Mouse (Mus musculus): Measurements from ENCODE around the gene Vasp. TPM values are rescaled to one million over a fixed set of nuclear protein-coding genes. Genes with fewer than 3 reads are reported as not detected.
A peak's percentile ranks its signal among the peaks of the same experiment; 100 is the strongest.

Vasp gene
- polyA plus RNA-seq, 1 experiment: 145 TPM

GRCm38 (mm10) chr7:19302264-19303045, 30.8 kb upstream of the Vasp start:
- Histone ChIP-seq H3K27me3 (ENCODE audit: control insufficient read depth, insufficient read depth, insufficient read length) (no peaks in the 10 kb centered on the region), H3K79me3 (ENCODE audit: low read depth) (no peaks in the 10 kb centered on the region), H3ac (ENCODE audit: control insufficient read depth, insufficient read length, low read depth) (no peak overlapping the region), H3K4me3 (ENCODE audit: insufficient read depth, poor library complexity, severe bottlenecking) (no peak overlapping the region), H3K36me3 (ENCODE audit: control insufficient read depth, insufficient read depth) (no peaks in the 10 kb centered on the region), H3K79me2 (ENCODE audit: control insufficient read depth, insufficient read depth) (no peaks in the 10 kb centered on the region)
- TF ChIP-seq CTCF (IDR thresholded peaks at IDR 0.05; ENCODE audit: control insufficient read depth, insufficient read depth, insufficient read length) (no peak), USF1 (IDR thresholded peaks at IDR 0.05; ENCODE audit: low read depth) (no peak), MAX (IDR thresholded peaks at IDR 0.05) (no peak), MYOD1 (IDR thresholded peaks at IDR 0.05; ENCODE audit: control insufficient read depth, insufficient read length, low read depth) (no peak), CEBPB (IDR thresholded peaks at IDR 0.05; ENCODE audit: low read depth) (no peak), MYOG (IDR thresholded peaks at IDR 0.05; ENCODE audit: control insufficient read depth, extremely low read depth, insufficient read length) (no peak), FOSL1 (IDR thresholded peaks at IDR 0.05; ENCODE audit: insufficient read depth, low read length, poor library complexity, severe bottlenecking) (no peak)

DNA sequence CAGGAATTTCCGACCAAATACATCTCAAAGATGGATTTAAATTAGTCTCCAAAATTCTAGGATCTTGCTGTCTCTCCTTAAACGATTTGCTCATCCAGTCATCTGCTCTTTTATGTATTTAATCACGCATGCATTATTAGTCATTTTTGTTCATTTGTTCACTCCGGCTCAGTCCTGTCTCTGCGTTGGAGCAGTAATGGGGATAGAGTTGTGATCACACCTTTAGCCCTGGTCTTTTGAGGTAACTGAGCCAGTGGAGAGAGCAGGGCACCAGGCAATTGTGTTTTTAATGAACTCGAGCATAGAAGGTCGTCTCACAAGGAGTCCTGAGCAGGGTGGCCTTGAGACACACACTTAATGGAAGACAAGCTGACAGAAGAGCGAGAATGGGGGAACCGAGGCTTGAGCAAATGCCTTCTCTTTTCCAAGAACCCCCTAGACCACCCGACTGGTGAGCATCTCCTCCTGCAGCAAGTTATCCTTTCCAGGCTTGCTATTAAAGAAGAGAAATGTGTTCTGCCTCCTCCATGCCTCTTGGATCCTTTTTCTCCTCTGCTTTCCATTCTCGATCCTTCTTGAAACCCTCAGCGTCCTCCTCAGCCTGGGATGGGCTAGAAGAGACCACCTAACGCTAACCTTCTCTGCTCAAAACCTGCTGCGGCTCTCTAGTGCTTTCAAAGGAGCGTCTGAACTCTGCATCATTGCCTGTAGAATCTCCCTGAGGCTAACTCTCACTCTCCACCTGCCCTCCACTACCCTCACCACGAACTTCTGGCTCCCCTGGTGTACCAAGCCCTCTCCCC, 30.0 kb upstream of the Vasp start:
- no peaks in the 10 kb centered on the region for H3K79me2 ChIP-seq (ENCODE audit: control insufficient read depth, insufficient read depth)
- no peak overlapping the region for H3K4me3 ChIP-seq (ENCODE audit: insufficient read depth, poor library complexity, severe bottlenecking)
- H3ac ChIP-seq (ENCODE audit: control insufficient read depth, insufficient read length, low read depth): no peak overlapping the region
- H3K79me3 ChIP-seq (ENCODE audit: low read depth): no peaks in the 10 kb centered on the region
- H3K27me3 ChIP-seq (ENCODE audit: control insufficient read depth, insufficient read depth, insufficient read length): no peaks in the 10 kb centered on the region
- H3K36me3 ChIP-seq (ENCODE audit: control insufficient read depth, insufficient read depth): no peaks in the 10 kb centered on the region
- TF ChIP-seq CEBPB (IDR thresholded peaks at IDR 0.05; ENCODE audit: low read depth): no peak
- TF ChIP-seq FOSL1 (IDR thresholded peaks at IDR 0.05; ENCODE audit: insufficient read depth, low read length, poor library complexity, severe bottlenecking): no peak
- no peak for TF ChIP-seq MYOD1 (IDR thresholded peaks at IDR 0.05; ENCODE audit: control insufficient read depth, insufficient read length, low read depth)
- no peak for TF ChIP-seq USF1 (IDR thresholded peaks at IDR 0.05; ENCODE audit: low read depth)
- TF ChIP-seq MYOG (IDR thresholded peaks at IDR 0.05; ENCODE audit: control insufficient read depth, extremely low read depth, insufficient read length): no peak
- TF ChIP-seq MAX (IDR thresholded peaks at IDR 0.05): no peak

GRCm38 (mm10) chr7:19300501-19301421, 29.1 kb upstream of the Vasp start:
- TF ChIP-seq MYOD1 (IDR thresholded peaks at IDR 0.05; ENCODE audit: control insufficient read depth, insufficient read length, low read depth) (no peak), CTCF (IDR thresholded peaks at IDR 0.05; ENCODE audit: control insufficient read depth, insufficient read depth, insufficient read length) (peak; percentile 17), USF1 (IDR thresholded peaks at IDR 0.05; ENCODE audit: low read depth) (no peak), MAX (IDR thresholded peaks at IDR 0.05) (no peak)
- H3K36me3 ChIP-seq (ENCODE audit: control insufficient read depth, insufficient read depth): no peaks in the 10 kb centered on the region
- H3K79me3 ChIP-seq (ENCODE audit: low read depth): no peaks in the 10 kb centered on the region
- H3ac ChIP-seq (ENCODE audit: control insufficient read depth, insufficient read length, low read depth): no peak overlapping the region
- H3K4me3 ChIP-seq (ENCODE audit: insufficient read depth, poor library complexity, severe bottlenecking): peak overlapping the region; percentile 16
- no peaks in the 10 kb centered on the region for H3K27me3 ChIP-seq (ENCODE audit: control insufficient read depth, insufficient read depth, insufficient read length)
- no peaks in the 10 kb centered on the region for H3K79me2 ChIP-seq (ENCODE audit: control insufficient read depth, insufficient read depth)

- Histone ChIP-seq H3K27me3 (ENCODE audit: control insufficient read depth, insufficient read depth, insufficient read length) (no peaks in the 10 kb centered on the region), H3K79me3 (ENCODE audit: low read depth) (no peaks in the 10 kb centered on the region), H3K36me3 (ENCODE audit: control insufficient read depth, insufficient read depth) (no peaks in the 10 kb centered on the region), H3K79me2 (ENCODE audit: control insufficient read depth, insufficient read depth) (no peaks in the 10 kb centered on the region), H3ac (ENCODE audit: control insufficient read depth, insufficient read length, low read depth) (no peak overlapping the region), H3K4me3 (ENCODE audit: insufficient read depth, poor library complexity, severe bottlenecking) (no peak overlapping the region)
- TF ChIP-seq MYOG (IDR thresholded peaks at IDR 0.05; ENCODE audit: control insufficient read depth, extremely low read depth, insufficient read length) (no peak), CTCF (IDR thresholded peaks at IDR 0.05; ENCODE audit: control insufficient read depth, insufficient read depth, insufficient read length) (no peak), MAX (IDR thresholded peaks at IDR 0.05) (no peak), CEBPB (IDR thresholded peaks at IDR 0.05; ENCODE audit: low read depth) (no peak), USF1 (IDR thresholded peaks at IDR 0.05; ENCODE audit: low read depth) (no peak), FOSL1 (IDR thresholded peaks at IDR 0.05; ENCODE audit: insufficient read depth, low read length, poor library complexity, severe bottlenecking) (no peak), MYOD1 (IDR thresholded peaks at IDR 0.05; ENCODE audit: control insufficient read depth, insufficient read length, low read depth) (no peak)
These were observed 27.6 kb upstream of the Vasp start for GRCm38 (mm10) chr7:19299194-19299593.

DNA sequence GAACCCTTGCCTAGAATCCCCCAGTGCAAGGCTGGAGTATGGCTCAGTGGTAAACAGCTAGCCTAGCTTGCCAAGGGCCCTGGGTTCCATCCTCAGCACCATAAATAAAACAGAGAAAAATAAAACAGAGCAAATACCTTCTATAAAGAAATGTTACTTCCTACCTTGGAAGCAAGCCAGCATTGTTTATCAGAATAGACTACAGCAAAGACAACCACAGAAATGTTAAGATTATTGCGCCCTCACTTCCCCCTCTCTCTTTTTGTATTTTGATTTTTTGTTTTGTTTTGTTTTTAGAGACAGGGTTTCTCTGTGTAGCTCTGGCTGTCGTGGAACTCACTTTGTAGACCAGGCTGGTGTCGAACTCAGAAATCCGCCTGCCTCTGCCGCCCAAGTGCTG, 26.2 kb upstream of the Vasp start:
- no peaks in the 10 kb centered on the region for H3K36me3 ChIP-seq (ENCODE audit: control insufficient read depth, insufficient read depth)
- H3K4me3 ChIP-seq (ENCODE audit: insufficient read depth, poor library complexity, severe bottlenecking): no peak overlapping the region
- no peaks in the 10 kb centered on the region for H3K27me3 ChIP-seq (ENCODE audit: control insufficient read depth, insufficient read depth, insufficient read length)
- no peak for TF ChIP-seq USF1 (IDR thresholded peaks at IDR 0.05; ENCODE audit: low read depth)
- no peak for TF ChIP-seq CTCF (IDR thresholded peaks at IDR 0.05; ENCODE audit: control insufficient read depth, insufficient read depth, insufficient read length)
- no peak for TF ChIP-seq CEBPB (IDR thresholded peaks at IDR 0.05; ENCODE audit: low read depth)
- no peak for TF ChIP-seq MYOG (IDR thresholded peaks at IDR 0.05; ENCODE audit: control insufficient read depth, extremely low read depth, insufficient read length)
- TF ChIP-seq FOSL1 (IDR thresholded peaks at IDR 0.05; ENCODE audit: insufficient read depth, low read length, poor library complexity, severe bottlenecking): no peak
- no peak for TF ChIP-seq MAX (IDR thresholded peaks at IDR 0.05)
- no peak for TF ChIP-seq MYOD1 (IDR thresholded peaks at IDR 0.05; ENCODE audit: control insufficient read depth, insufficient read length, low read depth)
- H3K79me3 ChIP-seq (ENCODE audit: low read depth): no peaks in the 10 kb centered on the region
- no peak overlapping the region for H3ac ChIP-seq (ENCODE audit: control insufficient read depth, insufficient read length, low read depth)
- H3K79me2 ChIP-seq (ENCODE audit: control insufficient read depth, insufficient read depth): no peaks in the 10 kb centered on the region

Measured in C2C12 (cell line).